13 mouse cellular contexts compared by ENCODE assay signal in genomic region chr1:132088181-132088671, GRCm38 (mm10). TPM values are rescaled to one million over a fixed set of nuclear protein-coding genes. Genes with fewer than 3 reads are reported as not detected.
DNase-seq lines count a peak whose midpoint lies in the region; ATAC-seq and TF ChIP-seq lines count a peak whose summit lies in the region.
"Had no signal": no experiment of that assay in that cellular context is flagged by ENCODE, and none has a peak within 500 bp of the region (broad histone marks: within the 10 kb centered on the region; RNA-seq: fewer than 3 reads in every experiment).

No protein-coding gene starts in this region.

- peak; percentile 44 for DNase-seq in left cerebral cortex, adult 11 months (ENCODE audit: low spot score)
- no peak for DNase-seq in left cerebral cortex, postnatal 4 days
- peak; percentile 92 for DNase-seq in cerebellum, adult 9-10 months
- DNase-seq in layer of hippocampus, postnatal 14 days (ENCODE audit: low spot score in 2 of 2) = peak; percentile 22 to 72
- no peak for DNase-seq in gastrocnemius, postnatal 25 days
- DNase-seq in heart, postnatal 4 days = no peak
- DNase-seq in midbrain, postnatal 0 days (ENCODE audit: low spot score) = no peak
- DNase-seq: adrenal gland, adult 8-10 months; heart, adult 2 months; heart, postnatal 14 days; kidney, postnatal 14 days; thymus, postnatal 25 days had no signal

- no peak for ATAC-seq in midbrain, postnatal 0 days (ENCODE audit: low FRiP score)

- H3K4me3 ChIP-seq in midbrain, postnatal 0 days (ENCODE audit: low read depth, low read length) = no peak overlapping the region
- H3K4me3 ChIP-seq: heart, adult 2 months; myocyte had no signal

- H3K27ac ChIP-seq in midbrain, postnatal 0 days (ENCODE audit: low read depth, low read length) = no peak overlapping the region
- H3K27ac ChIP-seq: heart, adult 2 months had no signal

- no peaks in the 10 kb centered on the region for H3K36me3 ChIP-seq in midbrain, postnatal 0 days (ENCODE audit: insufficient read depth, low read length)

- no peaks in the 10 kb centered on the region for H3K4me1 ChIP-seq in midbrain, postnatal 0 days (ENCODE audit: insufficient read depth, low read length)

- intact Hi-C loops in left cerebral cortex, postnatal 4 days (cut with DNase I) = no loop called here

- H3K9ac ChIP-seq in midbrain, postnatal 0 days (replicated peaks; ENCODE audit: low read length, poor library complexity, severe bottlenecking) = no peak overlapping the region

- no peaks in the 10 kb centered on the region for H3K27me3 ChIP-seq in midbrain, postnatal 0 days (ENCODE audit: insufficient read depth, low read length)

- no peaks in the 10 kb centered on the region for H3K9me3 ChIP-seq in midbrain, postnatal 0 days (ENCODE audit: low read length)

- H3K4me2 ChIP-seq in midbrain, postnatal 0 days (ENCODE audit: low read depth, low read length, poor library complexity, severe bottlenecking) = no peak overlapping the region

- WGBS in midbrain, postnatal 0 days = 76% methylated on average over 5 of the region's 5 CpGs

- no peak for TF ChIP-seq CTCF in midbrain, postnatal 0 days (IDR thresholded peaks at IDR 0.05)

RNA-seq across cellular contexts. Expression of gene Mfsd4a, which starts 20.4 kb away (rescaled TPM):
- total RNA-seq in left cerebral cortex, postnatal 4 days (2021) = 10 to 100 TPM; 14.6 to 20.9 TPM
- 10 to 100 TPM; 42.8 to 50.7 TPM for total RNA-seq in layer of hippocampus, postnatal 14 days (2021)
- total RNA-seq in gastrocnemius, postnatal 25 days (2021) = 1 to 10 TPM; 2.4 to 3.9 TPM
- total RNA-seq in heart, postnatal 4 days (2021) = 1 to 10 TPM; 1.3 to 1.4 TPM
- total RNA-seq in midbrain, postnatal 0 days (2014; rRNA removed) = 4.6 and 9.2 TPM in 2 replicates
- 9.0 and 9.9 TPM in 2 replicates for polyA plus RNA-seq in midbrain, postnatal 0 days (2015; fragmentation: Nextera tagmentation; extraction: Ambion mirVana)

RNA-seq across cellular contexts. Expression of gene Cdk18, which starts 51.3 kb away (rescaled TPM):
- total RNA-seq in left cerebral cortex, postnatal 4 days (2021) = 10 to 100 TPM in 1 of 2 experiments, 1 to 10 TPM in 1; 9.3 to 11.5 TPM
- total RNA-seq in layer of hippocampus, postnatal 14 days (2021) = 10 to 100 TPM; 21.2 to 21.9 TPM
- 1 to 10 TPM; 1.4 to 3.2 TPM for total RNA-seq in gastrocnemius, postnatal 25 days (2021)
- 1 to 10 TPM; 7.2 to 8.5 TPM for total RNA-seq in heart, postnatal 4 days (2021)
- 3.5 and 7.2 TPM in 2 replicates for total RNA-seq in midbrain, postnatal 0 days (2014; rRNA removed)
- 2.4 and 3.1 TPM in 2 replicates for polyA plus RNA-seq in midbrain, postnatal 0 days (2015; fragmentation: Nextera tagmentation; extraction: Ambion mirVana)

Comparison
In these comparisons a context has a peak if more than half of its experiments do, and no peak if none do; other contexts are left out.
1. DNase-seq: peak in left cerebral cortex, adult 11 months (single experiment), cerebellum, adult 9-10 months (single experiment) and layer of hippocampus, postnatal 14 days (2 of 2); none in left cerebral cortex, postnatal 4 days (single experiment), gastrocnemius, postnatal 25 days (single experiment), heart, postnatal 4 days (single experiment) and midbrain, postnatal 0 days (single experiment).